ENCODE assay signal across 11 mouse cellular contexts in genomic region chr5:107177791-107178190, GRCm38 (mm10).
DNase-seq lines count a peak whose midpoint lies in the region; ATAC-seq and TF ChIP-seq lines count a peak whose summit lies in the region.
"Had no signal": no experiment of that assay in that cellular context is flagged by ENCODE, and none has a peak within 500 bp of the region (broad histone marks: within the 10 kb centered on the region; RNA-seq: fewer than 3 reads in every experiment).

No protein-coding gene starts in this region.

- TF ChIP-seq CTCF in small intestine, adult 2 months (IDR thresholded peaks at IDR 0.05; ENCODE audit: extremely low read depth, insufficient read length, insufficient replicate concordance, low read depth, low read length), result no peak
- TF ChIP-seq CTCF in cerebellum, adult 2 months (IDR thresholded peaks at IDR 0.05; ENCODE audit: borderline replicate concordance, insufficient read depth, low read depth, low read length), result no peak

- H3K9ac ChIP-seq in heart, embryonic 11.5 days (ENCODE audit: low read depth, low read length), result no peak overlapping the region
- no peak overlapping the region for H3K9ac ChIP-seq in neural tube, embryonic 11.5 days (ENCODE audit: low read length)
- H3K9ac ChIP-seq in embryonic facial prominence, embryonic 14.5 days (ENCODE audit: low read depth, low read length), result no peak overlapping the region; the same call in 1 of the 2 replicates

- no peak for ATAC-seq in heart, embryonic 11.5 days (replicated peaks; ENCODE audit: insufficient number of reproducible peaks, low FRiP score, low TSS enrichment)
- ATAC-seq in neural tube, embryonic 11.5 days (ENCODE audit: insufficient read depth, low FRiP score, low TSS enrichment), result no peak
- no peak for ATAC-seq in embryonic facial prominence, embryonic 14.5 days (ENCODE audit: low read depth)

- no peak overlapping the region for H3K4me3 ChIP-seq in heart, embryonic 11.5 days (ENCODE audit: low read depth, low read length)
- H3K4me3 ChIP-seq in neural tube, embryonic 11.5 days (ENCODE audit: low read depth, low read length), result no peak overlapping the region
- no peak overlapping the region for H3K4me3 ChIP-seq in embryonic facial prominence, embryonic 14.5 days (ENCODE audit: low read depth, low read length)
- H3K4me3 ChIP-seq in small intestine, adult 2 months (ENCODE audit: low read depth, low read length), result no peak overlapping the region
- H3K4me3 ChIP-seq in cerebellum, adult 2 months (replicated peaks; ENCODE audit: insufficient read depth, low read depth, low read length), result no peak overlapping the region
- H3K4me3 ChIP-seq: megakaryocyte, embryonic 14.5 days had no signal

- 54% methylated on average over 6 of the region's 6 CpGs for WGBS in heart, embryonic 11.5 days (ENCODE audit: insufficient replicate concordance)
- 55% methylated on average over 6 of the region's 6 CpGs for WGBS in neural tube, embryonic 11.5 days
- 39% methylated on average over 6 of the region's 6 CpGs for WGBS in embryonic facial prominence, embryonic 14.5 days
- 52% methylated on average over 6 of the region's 6 CpGs for WGBS in small intestine, adult 2 months
- WGBS in cerebellum, adult 2 months, result 65% methylated on average over 6 of the region's 6 CpGs

- DNase-seq in heart, adult 11 months, result peak; percentile 89
- DNase-seq in neural tube, embryonic 11.5 days (ENCODE audit: low spot score), result peak; percentile 27
- no peak for DNase-seq in neural tube, embryonic 10.5 days (ENCODE audit: extremely low spot score, low spot score)
- DNase-seq in embryonic facial prominence, embryonic 14.5 days (ENCODE audit: low spot score), result no peak
- no peak for DNase-seq in gastrocnemius, postnatal 25 days
- no peak for DNase-seq in cerebellum, adult 2 months
- DNase-seq: kidney, postnatal 10 days; left cerebral cortex, postnatal 4 days had no signal

- no peaks in the 10 kb centered on the region for H3K36me3 ChIP-seq in heart, embryonic 11.5 days (ENCODE audit: control insufficient read depth, insufficient read depth, low read length)
- H3K36me3 ChIP-seq in neural tube, embryonic 11.5 days (ENCODE audit: control insufficient read depth, insufficient read depth, low read length), result no peaks in the 10 kb centered on the region
- H3K36me3 ChIP-seq in embryonic facial prominence, embryonic 14.5 days (ENCODE audit: control insufficient read depth, insufficient read depth, low read length), result no peaks in the 10 kb centered on the region; the same call in 1 of the 2 replicates
- H3K36me3 ChIP-seq in small intestine, adult 2 months (ENCODE audit: control insufficient read depth, insufficient read depth, low read length), result no peaks in the 10 kb centered on the region

- no peak overlapping the region for H3K4me2 ChIP-seq in heart, embryonic 11.5 days
- no peak overlapping the region for H3K4me2 ChIP-seq in neural tube, embryonic 11.5 days (ENCODE audit: low read depth)
- no peak overlapping the region for H3K4me2 ChIP-seq in embryonic facial prominence, embryonic 14.5 days (ENCODE audit: low read depth, low read length)

- H3K9me3 ChIP-seq in heart, embryonic 11.5 days (replicated peaks; ENCODE audit: control insufficient read depth, low read length), result no peaks in the 10 kb centered on the region
- no peaks in the 10 kb centered on the region for H3K9me3 ChIP-seq in neural tube, embryonic 11.5 days (ENCODE audit: control insufficient read depth, low read length)
- no peaks in the 10 kb centered on the region for H3K9me3 ChIP-seq in embryonic facial prominence, embryonic 14.5 days (ENCODE audit: control insufficient read depth, low read length)
- H3K9me3 ChIP-seq: megakaryocyte, embryonic 14.5 days had no signal

- H3K4me1 ChIP-seq in heart, embryonic 11.5 days (ENCODE audit: control insufficient read depth, insufficient read depth, low read length), result peaks cover 17% of the 10 kb centered on the region
- H3K4me1 ChIP-seq in neural tube, embryonic 11.5 days (ENCODE audit: control insufficient read depth, insufficient read depth, low read length), result no peaks in the 10 kb centered on the region
- H3K4me1 ChIP-seq in embryonic facial prominence, embryonic 14.5 days (ENCODE audit: control insufficient read depth, insufficient read depth, low read length), result peaks cover 26% of the 10 kb centered on the region
- H3K4me1 ChIP-seq in small intestine, adult 2 months (ENCODE audit: control insufficient read depth, insufficient read depth, insufficient read length, low read length), result no peaks in the 10 kb centered on the region
- H3K4me1 ChIP-seq in cerebellum, adult 2 months (ENCODE audit: control insufficient read depth, insufficient read depth, low read length), result peaks cover 7% of the 10 kb centered on the region

- H3K27me3 ChIP-seq in heart, embryonic 11.5 days (ENCODE audit: control insufficient read depth, insufficient read depth, low read length), result 0 out of 2 replicates have a peak, but pooled peaks cover 2% of the 10 kb centered on the region
- no peaks in the 10 kb centered on the region for H3K27me3 ChIP-seq in neural tube, embryonic 11.5 days (ENCODE audit: control insufficient read depth, insufficient read depth, low read length)
- no peaks in the 10 kb centered on the region for H3K27me3 ChIP-seq in embryonic facial prominence, embryonic 14.5 days (replicated peaks; ENCODE audit: control insufficient read depth, insufficient read depth, low read length)
- H3K27me3 ChIP-seq in small intestine, adult 2 months (ENCODE audit: control insufficient read depth, insufficient read depth, low read length), result no peaks in the 10 kb centered on the region
- no peaks in the 10 kb centered on the region for H3K27me3 ChIP-seq in cerebellum, adult 2 months (ENCODE audit: control insufficient read depth, insufficient read depth, low read length)

- TF ChIP-seq POLR2A in small intestine, adult 2 months (IDR thresholded peaks at IDR 0.05; ENCODE audit: low read depth, low read length), result no peak
- no peak for TF ChIP-seq POLR2A in cerebellum, adult 2 months (IDR thresholded peaks at IDR 0.05; ENCODE audit: borderline replicate concordance, insufficient read depth, low read length)

- H3K27ac ChIP-seq in heart, embryonic 11.5 days (ENCODE audit: low read depth, low read length), result no peak overlapping the region
- no peak overlapping the region for H3K27ac ChIP-seq in neural tube, embryonic 11.5 days (ENCODE audit: low read depth, low read length)
- H3K27ac ChIP-seq in embryonic facial prominence, embryonic 14.5 days (replicated peaks; ENCODE audit: low read depth, low read length), result peak overlapping the region; percentile 61
- H3K27ac ChIP-seq in small intestine, adult 2 months (ENCODE audit: insufficient read depth, low read depth, low read length), result peak overlapping the region; percentile 51
- H3K27ac ChIP-seq in cerebellum, adult 2 months (ENCODE audit: insufficient read depth, low read length), result no peak overlapping the region

Comparison
In these comparisons a context has a peak if more than half of its experiments do, and no peak if none do; other contexts are left out.
1. DNase-seq: peak in heart, adult 11 months (single experiment) and neural tube, embryonic 11.5 days (single experiment); none in neural tube, embryonic 10.5 days (single experiment), embryonic facial prominence, embryonic 14.5 days (single experiment), gastrocnemius, postnatal 25 days (single experiment) and cerebellum, adult 2 months (0 of 2).
2. H3K27ac ChIP-seq: peak in embryonic facial prominence, embryonic 14.5 days (single experiment) and small intestine, adult 2 months (single experiment); none in heart, embryonic 11.5 days (single experiment), neural tube, embryonic 11.5 days (single experiment) and cerebellum, adult 2 months (single experiment).